Mouse (Mus musculus) mammary gland, adult 2 months (tissue): ENCODE measurements around the gene Slc6a20a. TPM values are rescaled to one million over a fixed set of nuclear protein-coding genes. Genes with fewer than 3 reads are reported as not detected.

Source experiments
- polyA plus RNA-seq: library from polyadenylated mRNA; depleted of rRNA; stranded (reverse); fragments of >200 nt; gene quantifications from 2 replicates; pipeline ENCODE4 v1.2.3, GENCODE M21; 2012; ENCODE audit warnings: low replicate concordance; rRNA removed

Slc6a20a gene
- polyA plus RNA-seq: 1.0 and 1.6 TPM in 2 replicates

DNA sequence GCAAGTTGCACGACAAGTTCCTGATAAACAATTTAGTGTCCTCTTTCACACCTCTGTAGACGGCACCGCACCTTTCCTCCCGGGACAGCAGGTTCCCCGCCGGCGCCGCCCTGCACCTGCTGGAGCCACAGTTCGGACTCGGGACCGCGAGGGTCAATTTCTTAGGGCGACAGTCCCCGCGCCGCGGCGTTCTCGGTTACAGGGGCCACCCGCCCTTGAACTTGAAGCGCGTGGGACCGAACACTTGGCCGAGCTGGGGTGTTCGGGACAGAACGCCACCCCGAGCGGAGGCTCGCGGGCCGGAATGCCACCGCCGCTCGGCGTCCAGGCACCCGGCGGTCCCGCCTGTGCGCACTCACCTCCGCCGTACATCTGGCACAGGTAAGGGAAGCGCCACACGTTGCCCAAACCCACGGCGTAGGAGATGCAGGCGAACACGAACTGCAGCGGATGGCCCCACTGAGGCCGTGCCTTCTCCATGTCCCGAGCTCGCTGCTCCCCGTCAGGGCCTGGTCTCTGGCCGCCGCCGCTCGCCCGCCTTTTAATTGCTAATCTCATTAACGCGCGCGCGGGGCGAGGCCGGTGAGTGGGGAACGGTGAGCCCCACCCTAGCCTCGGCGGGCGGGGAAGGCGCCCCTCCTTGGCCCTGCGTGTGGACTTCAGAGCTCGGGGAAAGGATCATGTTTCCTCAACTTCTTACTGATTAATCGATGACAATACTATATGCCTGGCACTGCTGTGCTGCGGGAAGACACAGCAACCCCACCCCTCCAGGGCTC, at the start of gene Slc6a20a, which contains the start of gene Ccr9:
TSS of gene Slc6a20a (minus strand) at position 559 of the 779 bp plus-strand sequence.
TSS of gene Ccr9 (plus strand) at position 113 of the 779 bp plus-strand sequence.

DNA sequence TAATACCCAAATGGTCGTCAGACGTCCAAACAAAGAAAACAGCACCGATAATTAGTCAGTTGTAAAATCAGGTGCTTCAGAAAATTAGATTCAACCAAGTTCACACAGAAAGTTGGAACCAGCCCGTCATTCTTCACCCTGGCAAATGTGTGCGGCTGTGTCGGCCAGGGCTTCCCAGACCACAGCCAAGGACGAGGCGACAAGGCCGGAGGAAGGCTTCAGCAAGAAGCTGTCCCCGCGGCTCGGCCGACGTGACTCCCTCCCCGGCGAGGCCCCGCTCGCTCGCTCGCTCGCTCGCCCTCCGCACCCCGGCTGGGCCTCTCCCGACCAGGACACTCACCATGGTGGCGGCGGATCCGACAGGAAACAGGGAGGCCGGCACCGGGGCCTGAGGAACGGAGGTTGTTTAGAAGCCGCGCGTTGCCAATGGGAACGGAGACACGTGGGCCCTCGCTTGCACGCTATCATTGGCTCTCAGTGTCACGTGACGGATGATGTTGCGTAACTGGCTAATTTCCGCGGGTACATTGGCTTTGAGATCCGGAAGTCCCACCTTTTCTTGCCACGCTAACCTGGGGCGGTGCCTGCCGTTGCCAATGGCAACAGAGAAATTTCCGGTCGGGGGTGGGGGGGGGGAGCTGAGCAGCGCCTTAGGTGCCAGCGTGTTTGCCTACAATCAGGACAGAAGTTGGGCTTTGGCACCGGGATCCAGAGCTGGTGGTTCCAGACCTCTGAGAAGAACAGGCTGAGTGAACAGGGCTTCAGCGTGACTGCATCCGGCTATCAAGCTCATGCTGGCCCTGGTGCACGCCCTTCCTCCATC, 38.7 kb upstream of the Slc6a20a start, which contains the start of gene Lztfl1:
TSS of gene Lztfl1 (minus strand) at position 512 of the 823 bp plus-strand sequence.

DNA sequence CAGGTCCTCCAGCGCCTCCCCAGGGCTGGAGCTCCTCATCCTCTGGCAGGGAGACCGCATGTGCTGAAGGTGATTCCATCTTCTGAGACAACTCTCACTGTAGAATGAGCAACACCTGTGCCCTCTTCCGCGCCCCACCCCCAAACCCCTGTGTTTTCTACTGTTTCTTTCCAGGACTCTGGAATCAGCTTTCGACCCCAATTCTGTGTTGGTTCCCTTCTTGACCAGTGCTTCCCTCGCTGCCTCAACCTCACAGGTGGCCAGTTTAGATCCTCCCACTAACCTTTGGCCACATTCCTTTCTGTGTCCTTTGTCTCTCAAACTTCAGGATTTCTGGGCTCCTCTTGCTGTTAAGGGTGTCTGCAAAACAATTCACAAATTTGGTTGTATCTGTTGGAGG, 46.4 kb downstream of the Slc6a20a start, which contains the start of gene Slc6a20b:
TSS of gene Slc6a20b (minus strand) at position 285 of the 400 bp plus-strand sequence.

Other genes with a start within 250 kb of the Slc6a20a start
- 58.9 and 73.3 TPM in 2 replicates for gene Limd1, start 200.2 kb downstream of the Slc6a20a start, polyA plus RNA-seq
- 4.1 and 11.9 TPM in 2 replicates for gene Sacm1l, start 149.1 kb downstream of the Slc6a20a start, polyA plus RNA-seq
- not detected in 2 replicates for gene Slc6a20b, start 46.3 kb downstream of the Slc6a20a start, polyA plus RNA-seq
- 6.3 and 10.1 TPM in 2 replicates for gene Ccr9, start 446 bp downstream of the Slc6a20a start, polyA plus RNA-seq
- gene Lztfl1, start 38.8 kb upstream of the Slc6a20a start, polyA plus RNA-seq: 1.2 and 6.3 TPM in 2 replicates
- gene Cxcr6, start 127.6 kb upstream of the Slc6a20a start, polyA plus RNA-seq: 4.5 and 7.4 TPM in 2 replicates
- 6.3 and 12.3 TPM in 2 replicates for gene Fyco1, start 173.0 kb upstream of the Slc6a20a start, polyA plus RNA-seq
- 2.5 and 4.7 TPM in 2 replicates for gene Xcr1, start 183.1 kb upstream of the Slc6a20a start, polyA plus RNA-seq